Mouse (Mus musculus) ES-E14 (cell line): ENCODE data around the gene Osbpl9.

Experiments used
- CHD2 ChIP-seq: IDR thresholded peaks from 2 replicates; pipeline ENCODE4 v1.6.1; 2014; ENCODE audit warnings: mild to moderate bottlenecking, low read depth, low read length, inconsistent platforms
- HCFC1 ChIP-seq: IDR thresholded peaks from 2 replicates; pipeline ENCODE4 v1.6.1; 2012; ENCODE audit warnings: low read length, inconsistent platforms, borderline replicate concordance; ENCODE audit not compliant: insufficient read depth
- MAFK ChIP-seq: IDR thresholded peaks from 2 replicates; pipeline ENCODE4 v1.6.1; 2014; ENCODE audit warnings: mild to moderate bottlenecking, low read depth, low read length, inconsistent platforms; ENCODE audit not compliant: insufficient read depth
- ZC3H11A ChIP-seq: IDR thresholded peaks from 2 replicates; pipeline ENCODE4 v1.6.1; 2012; ENCODE audit warnings: low read depth, mild to moderate bottlenecking, inconsistent platforms, low read length, borderline replicate concordance
- ZNF384 ChIP-seq: IDR thresholded peaks from 2 replicates; pipeline ENCODE4 v1.6.1; 2012; ENCODE audit warnings: low read depth, low read length, inconsistent platforms

DNA sequence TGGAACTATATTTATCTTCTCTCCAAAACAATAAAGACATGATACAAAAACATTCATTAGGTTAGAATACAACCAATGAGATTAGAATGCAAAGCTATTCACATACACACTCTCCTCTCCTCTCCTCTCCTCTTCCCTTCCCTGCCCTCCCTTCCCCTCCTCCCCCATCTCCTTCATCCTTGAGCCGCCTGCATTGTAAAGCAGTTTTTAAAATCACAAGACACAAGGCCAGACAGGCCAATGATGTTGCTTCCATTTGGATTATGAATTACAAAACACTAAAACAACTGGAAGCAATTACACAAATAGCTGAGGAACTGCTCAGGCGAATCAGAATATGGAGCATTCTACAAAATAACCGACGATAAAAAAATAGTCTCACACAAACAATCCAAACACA lies 28.7 kb downstream of the Osbpl9 start:
- TF ChIP-seq HCFC1 (no peak), MAFK (no peak), ZNF384 (no peak), CHD2 (no peak), ZC3H11A (no peak)
